ENCODE assay signal across 11 mouse cellular contexts in genomic region chr8:46429871-46430270, GRCm38 (mm10). TPM values are rescaled to one million over a fixed set of nuclear protein-coding genes. Genes with fewer than 3 reads are reported as not detected.
DNase-seq lines count a peak whose midpoint lies in the region; TF ChIP-seq lines count a peak whose summit lies in the region.
"Had no signal": no experiment of that assay in that cellular context is flagged by ENCODE, and none has a peak within 500 bp of the region (broad histone marks: within the 10 kb centered on the region; RNA-seq: fewer than 3 reads in every experiment).

No protein-coding gene starts in this region.

- no peak for TF ChIP-seq CTCF in embryonic fibroblast, embryonic 13.5 days (IDR thresholded peaks at IDR 0.05; ENCODE audit: borderline replicate concordance, insufficient read depth, low read length)

- H3K4me1 ChIP-seq in embryonic fibroblast, embryonic 13.5 days (ENCODE audit: control insufficient read depth, insufficient read depth, low read length), result peaks cover 4% of the 10 kb centered on the region

- peak overlapping the region; percentile 95 for H3K27ac ChIP-seq in embryonic fibroblast, embryonic 13.5 days (ENCODE audit: insufficient read depth, low read length)

- DNase-seq in heart, adult 11 months, result peak; percentile 46
- DNase-seq in heart, adult 8-10 months (ENCODE audit: low spot score), result no peak
- peak; percentile 96 for DNase-seq in 3T3-L1 (ENCODE audit: low read depth, low spot score)
- peak; percentile 7 to 17 for DNase-seq in layer of hippocampus, postnatal 36 days
- no peak for DNase-seq in embryo, embryonic 10.5 days (ENCODE audit: low spot score)
- no peak for DNase-seq in cerebellum, adult 11-12 months
- no peak for DNase-seq in lung, postnatal 14 days
- DNase-seq: B cell, adult 2 months; cerebellum, postnatal 36 days; lung, adult 18-20 months had no signal

- TF ChIP-seq POLR2A in embryonic fibroblast, embryonic 13.5 days (IDR thresholded peaks at IDR 0.05; ENCODE audit: low read depth, low read length), result no peak

- no peak overlapping the region for H3K4me3 ChIP-seq in embryonic fibroblast, embryonic 13.5 days (ENCODE audit: insufficient read depth, low read length)

RNA-seq across cellular contexts. Expression of gene Acsl1, which starts 41.0 kb away (rescaled TPM):
- 100 to 1,000 TPM; 930 to 978 (median 952) TPM for total RNA-seq in heart, adult 8-10 months (2022)
- polyA plus RNA-seq in embryonic fibroblast, embryonic 13.5 days (2011; ENCODE audit: insufficient read length, low read depth, missing spikeins), result 10.1 and 12.7 TPM in 2 replicates
- 10 to 100 TPM; 39.8 to 44.9 TPM for total RNA-seq in layer of hippocampus, postnatal 36 days (2021)

Comparison
In these comparisons a context has a peak if more than half of its experiments do, and no peak if none do; other contexts are left out.
1. DNase-seq: peak in heart, adult 11 months (single experiment), 3T3-L1 (single experiment) and layer of hippocampus, postnatal 36 days (2 of 2); none in heart, adult 8-10 months (single experiment), embryo, embryonic 10.5 days (single experiment), cerebellum, adult 11-12 months (single experiment) and lung, postnatal 14 days (single experiment).
2. RNA of gene Acsl1, which starts 41.0 kb away (total RNA-seq): 930 to 978 TPM in heart, adult 8-10 months; 39.8 to 44.9 TPM in layer of hippocampus, postnatal 36 days; every median in the first group is over 10 times any median in the second.